Mouse (Mus musculus) testis, adult 2 months (tissue): Measurements from ENCODE around the gene Armc5.

Source experiments
- CTCF ChIP-seq: fragments of 200-500 bp; IDR thresholded peaks from 2 replicates; pipeline ENCODE4 v1.5.1; 2012; ENCODE audit warnings: low read depth, mild to moderate bottlenecking, inconsistent platforms, low read length, moderate library complexity; ENCODE audit not compliant: control insufficient read depth, insufficient read depth, insufficient replicate concordance
- POLR2A ChIP-seq: fragments of 200-500 bp; IDR thresholded peaks from 2 replicates; pipeline ENCODE4 v1.6.1; 2012; ENCODE audit warnings: low read depth, mild to moderate bottlenecking, inconsistent platforms, low read length, moderate library complexity; ENCODE audit not compliant: control insufficient read depth

DNA sequence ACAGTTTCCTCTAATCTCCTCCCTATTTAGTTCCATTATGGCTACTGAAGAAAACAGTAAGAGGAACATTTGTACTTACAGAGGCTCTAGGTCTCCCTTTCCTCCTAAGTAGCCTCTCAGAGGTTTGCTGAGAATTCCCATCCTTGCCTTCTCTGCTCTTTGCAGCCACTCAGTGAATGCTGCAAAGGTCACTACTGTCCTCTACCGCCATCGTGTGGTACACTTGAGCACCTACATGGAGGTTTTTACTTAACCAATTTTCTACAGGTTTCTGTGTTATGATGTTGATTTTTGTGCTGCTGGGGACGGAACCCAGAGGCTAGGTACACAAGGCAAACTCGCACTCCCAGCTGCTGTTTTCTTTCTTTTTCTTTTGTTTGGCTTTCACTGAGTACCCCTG, 29.0 kb upstream of the Armc5 start:
- no peak for TF ChIP-seq POLR2A
- peak; percentile 25; the same call in 1 of the 2 replicates for TF ChIP-seq CTCF
